Mouse (Mus musculus): Measurements from ENCODE around the gene Tgfb1. TPM values are rescaled to one million over a fixed set of nuclear protein-coding genes. Genes with fewer than 3 reads are reported as not detected.

The Tgfb1 gene
- polyA plus RNA-seq (2015; fragmentation: Nextera tagmentation; extraction: Ambion mirVana): 3.1 and 3.4 TPM in 2 replicates

DNA sequence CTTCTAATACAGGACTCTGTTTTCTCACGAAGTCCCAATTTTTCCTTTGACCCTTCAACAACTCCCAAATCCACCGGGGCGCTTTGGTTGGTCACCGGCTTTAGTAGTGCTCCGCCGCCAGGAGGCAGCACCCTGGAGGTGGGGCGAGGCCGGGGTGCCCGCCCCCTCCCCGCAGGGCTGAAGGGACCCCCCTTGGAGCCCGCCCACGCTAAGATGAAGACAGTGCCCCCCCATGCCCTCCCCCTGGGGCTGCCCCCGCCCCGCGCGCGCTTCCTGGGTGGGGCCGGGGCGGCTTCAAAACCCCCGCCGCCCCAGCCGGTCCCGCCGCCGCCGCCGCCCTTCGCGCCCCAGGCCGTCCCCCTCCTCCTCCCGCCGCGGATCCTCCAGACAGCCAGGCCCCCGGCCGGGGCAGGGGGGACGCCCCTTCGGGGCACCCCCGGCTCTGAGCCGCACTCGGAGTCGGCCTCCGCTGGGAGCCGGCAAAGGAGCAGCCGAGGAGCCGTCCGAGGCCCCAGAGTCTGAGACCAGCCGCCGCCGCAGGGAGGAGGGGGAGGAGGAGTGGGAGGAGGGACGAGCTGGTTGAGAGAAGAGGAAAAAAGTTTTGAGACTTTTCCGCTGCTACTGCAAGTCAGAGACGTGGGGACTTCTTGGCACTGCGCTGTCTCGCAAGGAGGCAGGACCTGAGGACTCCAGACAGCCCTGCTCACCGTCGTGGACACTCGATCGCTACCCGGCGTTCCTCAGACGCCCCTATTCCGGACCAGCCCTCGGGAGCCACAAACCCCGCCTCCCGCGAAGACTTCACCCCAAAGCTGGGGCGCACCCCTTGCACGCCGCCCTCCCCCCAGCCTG is at the start of gene Tgfb1:
TSS of gene Tgfb1 (plus strand) at position 323 of the 852 bp plus-strand sequence.
- Histone ChIP-seq H3K4me3 (ENCODE audit: low read length) (peak within 1 kb of the TSS; percentile 81), H3K9me3 (ENCODE audit: control insufficient read depth, low read length) (no peaks in the 10 kb centered on the region), H3K27ac (ENCODE audit: low read length) (peak within 1 kb of the TSS; percentile 91), H3K4me2 (ENCODE audit: low read depth, low read length) (peak within 1 kb of the TSS; percentile 95), H3K9ac (ENCODE audit: low read length) (peak within 1 kb of the TSS; percentile 90), H3K36me3 (ENCODE audit: control insufficient read depth, insufficient read depth, low read length) (no peaks in the 10 kb centered on the region), H3K27me3 (ENCODE audit: control insufficient read depth, insufficient read depth, low read depth, low read length) (peaks cover 5% of the 10 kb centered on the region), H3K4me1 (replicated peaks; ENCODE audit: control insufficient read depth, insufficient read depth, low read length) (peaks cover 26% of the 10 kb centered on the region)
- WGBS: 1% methylated on average over 47 of the region's 69 CpGs
- ATAC-seq (ENCODE audit: low read depth): peak; percentile 61

- Histone ChIP-seq H3K4me3 (ENCODE audit: low read length) (no peak overlapping the region), H3K27me3 (ENCODE audit: control insufficient read depth, insufficient read depth, low read depth, low read length) (no peaks in the 10 kb centered on the region), H3K4me2 (ENCODE audit: low read depth, low read length) (no peak overlapping the region), H3K36me3 (ENCODE audit: control insufficient read depth, insufficient read depth, low read length) (no peaks in the 10 kb centered on the region; the same call in 1 of the 2 replicates), H3K4me1 (replicated peaks; ENCODE audit: control insufficient read depth, insufficient read depth, low read length) (no peaks in the 10 kb centered on the region), H3K9ac (ENCODE audit: low read length) (no peak overlapping the region), H3K27ac (ENCODE audit: low read length) (no peak overlapping the region), H3K9me3 (ENCODE audit: control insufficient read depth, low read length) (no peaks in the 10 kb centered on the region)
- no peak for ATAC-seq (ENCODE audit: low read depth)
- WGBS: 81% methylated on average over 5 of the region's 5 CpGs
These were observed 49.7 kb upstream of the Tgfb1 start for GRCm38 (mm10) chr7:25637099-25637498.

- WGBS: 84% methylated on average over 4 of the region's 4 CpGs
These were observed 47.0 kb upstream of the Tgfb1 start for GRCm38 (mm10) chr7:25639754-25640153.

DNA sequence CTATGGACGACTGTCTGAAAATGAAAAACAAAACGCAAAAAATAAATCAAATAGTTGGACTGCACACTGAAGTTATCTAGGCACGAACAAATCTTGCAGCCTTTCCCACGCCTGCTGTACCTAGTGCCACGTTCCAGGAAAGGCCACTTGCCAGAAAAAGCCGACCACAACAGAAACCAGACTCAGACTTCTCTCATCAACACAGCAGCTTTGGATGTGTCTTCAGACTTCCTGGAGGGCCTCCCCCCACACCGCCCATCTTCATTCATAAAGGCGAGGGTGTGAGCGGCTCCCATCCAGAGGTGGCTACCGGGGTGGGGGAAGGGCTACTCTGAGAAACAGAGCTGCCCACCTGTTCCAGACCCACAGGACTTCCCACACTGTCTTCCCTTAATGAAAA is 42.7 kb upstream of the Tgfb1 start:
- Histone ChIP-seq H3K9ac (ENCODE audit: low read length) (no peak overlapping the region), H3K4me3 (ENCODE audit: low read length) (no peak overlapping the region), H3K27ac (ENCODE audit: low read length) (no peak overlapping the region), H3K4me2 (ENCODE audit: low read depth, low read length) (no peak overlapping the region), H3K36me3 (ENCODE audit: control insufficient read depth, insufficient read depth, low read length) (no peaks in the 10 kb centered on the region; the same call in 1 of the 2 replicates), H3K9me3 (ENCODE audit: control insufficient read depth, low read length) (no peaks in the 10 kb centered on the region), H3K4me1 (replicated peaks; ENCODE audit: control insufficient read depth, insufficient read depth, low read length) (no peaks in the 10 kb centered on the region), H3K27me3 (ENCODE audit: control insufficient read depth, insufficient read depth, low read depth, low read length) (no peaks in the 10 kb centered on the region)
- no peak for ATAC-seq (ENCODE audit: low read depth)
- 70% methylated on average over 10 of the region's 10 CpGs for WGBS

More at GRCm38 (mm10) chr7:25639754-25640153, 47.0 kb upstream of the Tgfb1 start:
- Histone ChIP-seq H3K36me3 (ENCODE audit: control insufficient read depth, insufficient read depth, low read length) (no peaks in the 10 kb centered on the region; the same call in 1 of the 2 replicates), H3K4me3 (ENCODE audit: low read length) (no peak overlapping the region), H3K9ac (ENCODE audit: low read length) (no peak overlapping the region), H3K27ac (ENCODE audit: low read length) (no peak overlapping the region), H3K27me3 (ENCODE audit: control insufficient read depth, insufficient read depth, low read depth, low read length) (no peaks in the 10 kb centered on the region), H3K4me2 (ENCODE audit: low read depth, low read length) (no peak overlapping the region), H3K9me3 (ENCODE audit: control insufficient read depth, low read length) (no peaks in the 10 kb centered on the region), H3K4me1 (replicated peaks; ENCODE audit: control insufficient read depth, insufficient read depth, low read length) (no peaks in the 10 kb centered on the region)
- ATAC-seq (ENCODE audit: low read depth): no peak

- Histone ChIP-seq H3K4me1 (replicated peaks; ENCODE audit: control insufficient read depth, insufficient read depth, low read length) (no peaks in the 10 kb centered on the region), H3K4me3 (ENCODE audit: low read length) (no peak overlapping the region), H3K9ac (ENCODE audit: low read length) (no peak overlapping the region), H3K27me3 (ENCODE audit: control insufficient read depth, insufficient read depth, low read depth, low read length) (no peaks in the 10 kb centered on the region), H3K27ac (ENCODE audit: low read length) (no peak overlapping the region), H3K4me2 (ENCODE audit: low read depth, low read length) (no peak overlapping the region), H3K9me3 (ENCODE audit: control insufficient read depth, low read length) (no peaks in the 10 kb centered on the region), H3K36me3 (ENCODE audit: control insufficient read depth, insufficient read depth, low read length) (no peaks in the 10 kb centered on the region; the same call in 1 of the 2 replicates)
- 81% methylated on average over 4 of the region's 4 CpGs for WGBS
- no peak for ATAC-seq (ENCODE audit: low read depth)
These were observed 42.2 kb upstream of the Tgfb1 start for GRCm38 (mm10) chr7:25644631-25645030.

- Histone ChIP-seq H3K27ac (ENCODE audit: low read length) (no peak overlapping the region), H3K9ac (ENCODE audit: low read length) (no peak overlapping the region), H3K9me3 (ENCODE audit: control insufficient read depth, low read length) (no peaks in the 10 kb centered on the region), H3K4me1 (replicated peaks; ENCODE audit: control insufficient read depth, insufficient read depth, low read length) (no peaks in the 10 kb centered on the region), H3K27me3 (ENCODE audit: control insufficient read depth, insufficient read depth, low read depth, low read length) (no peaks in the 10 kb centered on the region), H3K4me3 (ENCODE audit: low read length) (no peak overlapping the region), H3K4me2 (ENCODE audit: low read depth, low read length) (no peak overlapping the region), H3K36me3 (ENCODE audit: control insufficient read depth, insufficient read depth, low read length) (no peaks in the 10 kb centered on the region; the same call in 1 of the 2 replicates)
- no peak for ATAC-seq (ENCODE audit: low read depth)
- WGBS: 65% methylated on average over 14 of the region's 14 CpGs
These were observed 41.7 kb upstream of the Tgfb1 start for GRCm38 (mm10) chr7:25645074-25645473.

DNA sequence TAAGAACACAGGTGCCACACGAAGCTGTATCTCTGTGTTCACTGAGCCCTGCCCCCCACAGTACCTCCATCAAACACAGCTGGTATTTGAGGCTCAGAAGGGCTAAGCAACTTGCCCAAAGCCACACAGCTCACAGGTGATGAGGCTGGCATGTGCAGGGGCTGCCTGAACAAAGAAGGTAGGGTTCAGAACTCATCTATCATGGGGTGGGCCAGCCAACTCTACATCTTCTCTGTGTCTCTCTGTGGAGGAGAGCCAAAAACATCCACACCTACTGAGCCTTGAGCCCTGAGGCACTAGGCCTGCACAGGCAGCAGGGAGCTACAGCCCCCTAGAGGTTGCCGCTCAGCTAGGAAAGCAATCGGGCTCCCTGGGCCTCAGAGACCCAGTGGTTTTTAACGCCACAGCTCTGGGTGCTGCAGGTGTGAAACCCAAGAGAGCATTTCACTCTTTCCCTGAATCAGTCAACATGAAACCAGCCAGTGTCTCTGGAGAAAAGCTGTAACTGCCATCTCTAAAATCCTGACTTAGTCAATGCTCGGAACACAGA is 39.2 kb upstream of the Tgfb1 start:
- no peaks in the 10 kb centered on the region for H3K27me3 ChIP-seq (ENCODE audit: control insufficient read depth, insufficient read depth, low read depth, low read length)
- no peaks in the 10 kb centered on the region for H3K9me3 ChIP-seq (ENCODE audit: control insufficient read depth, low read length)
- 48% methylated on average over 5 of the region's 5 CpGs for WGBS
- ATAC-seq (ENCODE audit: low read depth): no peak
- H3K27ac ChIP-seq (ENCODE audit: low read length): no peak overlapping the region
- H3K9ac ChIP-seq (ENCODE audit: low read length): no peak overlapping the region
- no peak overlapping the region for H3K4me3 ChIP-seq (ENCODE audit: low read length)
- no peaks in the 10 kb centered on the region for H3K4me1 ChIP-seq (replicated peaks; ENCODE audit: control insufficient read depth, insufficient read depth, low read length)
- H3K36me3 ChIP-seq (ENCODE audit: control insufficient read depth, insufficient read depth, low read length): no peaks in the 10 kb centered on the region
- H3K4me2 ChIP-seq (ENCODE audit: low read depth, low read length): no peak overlapping the region

DNA sequence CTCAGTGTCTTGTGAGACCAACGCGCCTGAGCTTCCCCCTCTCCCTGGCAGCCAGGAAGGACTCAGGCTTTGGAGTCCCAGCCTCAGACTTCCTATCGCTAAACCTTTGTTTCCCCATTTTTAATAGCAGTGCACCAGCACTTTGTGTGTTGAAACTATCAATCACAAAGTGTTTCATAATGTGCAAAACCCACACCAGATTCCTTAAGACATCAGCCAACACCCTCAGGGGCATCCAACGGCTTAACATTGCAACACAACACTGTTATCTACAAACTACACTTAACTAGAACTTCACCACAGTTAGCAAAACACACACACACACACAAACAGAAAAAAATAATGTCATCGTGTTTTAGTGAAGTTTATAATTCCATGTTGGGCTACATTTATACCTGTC is 37.0 kb upstream of the Tgfb1 start:
- no peak overlapping the region for H3K4me3 ChIP-seq (ENCODE audit: low read length)
- no peak overlapping the region for H3K4me2 ChIP-seq (ENCODE audit: low read depth, low read length)
- no peaks in the 10 kb centered on the region for H3K4me1 ChIP-seq (replicated peaks; ENCODE audit: control insufficient read depth, insufficient read depth, low read length)
- no peaks in the 10 kb centered on the region for H3K27me3 ChIP-seq (ENCODE audit: control insufficient read depth, insufficient read depth, low read depth, low read length)
- H3K9me3 ChIP-seq (ENCODE audit: control insufficient read depth, low read length): no peaks in the 10 kb centered on the region
- no peak overlapping the region for H3K27ac ChIP-seq (ENCODE audit: low read length)
- H3K36me3 ChIP-seq (ENCODE audit: control insufficient read depth, insufficient read depth, low read length): no peaks in the 10 kb centered on the region
- ATAC-seq (ENCODE audit: low read depth): no peak
- WGBS: 67% methylated on average over 5 of the region's 5 CpGs
- H3K9ac ChIP-seq (ENCODE audit: low read length): no peak overlapping the region

DNA sequence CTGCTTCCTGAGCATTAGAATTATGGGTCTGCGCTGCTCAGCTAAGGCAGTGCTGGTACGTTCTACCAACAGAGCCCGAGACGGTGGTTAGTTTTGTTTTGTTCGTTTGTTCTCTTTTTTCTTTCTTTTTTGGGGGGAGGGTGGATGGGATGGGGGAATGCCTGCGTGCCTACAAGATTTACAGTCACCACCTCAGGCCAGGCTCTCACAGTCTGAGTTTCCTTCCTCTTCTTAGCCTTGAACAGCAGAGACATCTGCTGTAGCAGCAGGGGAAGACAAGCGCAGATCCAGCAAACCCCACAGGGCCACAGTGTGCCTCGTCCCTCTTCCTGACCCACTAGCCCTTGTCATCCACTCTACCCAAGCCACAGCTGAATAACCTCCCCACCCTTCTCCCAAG is 35.5 kb upstream of the Tgfb1 start:
- H3K9ac ChIP-seq (ENCODE audit: low read length): no peak overlapping the region
- H3K4me3 ChIP-seq (ENCODE audit: low read length): no peak overlapping the region
- 85% methylated on average over 8 of the region's 8 CpGs for WGBS

More for the DNA sequence above, 35.5 kb upstream of the Tgfb1 start:
- no peaks in the 10 kb centered on the region for H3K27me3 ChIP-seq (ENCODE audit: control insufficient read depth, insufficient read depth, low read depth, low read length)
- H3K4me2 ChIP-seq (ENCODE audit: low read depth, low read length): no peak overlapping the region
- H3K27ac ChIP-seq (ENCODE audit: low read length): no peak overlapping the region
- no peak for ATAC-seq (ENCODE audit: low read depth)
- no peaks in the 10 kb centered on the region for H3K9me3 ChIP-seq (ENCODE audit: control insufficient read depth, low read length)
- H3K36me3 ChIP-seq (ENCODE audit: control insufficient read depth, insufficient read depth, low read length): no peaks in the 10 kb centered on the region
- no peaks in the 10 kb centered on the region for H3K4me1 ChIP-seq (replicated peaks; ENCODE audit: control insufficient read depth, insufficient read depth, low read length)

Measured in lung, embryonic 16.5 days (tissue).